Mouse (Mus musculus) intestine, embryonic 15.5 days (tissue): ENCODE measurements around the gene Hamp2. TPM values are rescaled to one million over a fixed set of nuclear protein-coding genes. Genes with fewer than 3 reads are reported as not detected.

ENCODE experiments used
- ATAC-seq: fragments of 200-750 bp; cut with Nextera tagmentation; 2 replicates; pipeline ENCODE4 v1.8.0; 2017; ENCODE audit warnings: moderate TSS enrichment, moderate library complexity
- H3K27ac ChIP-seq: fragments of 300-500 bp; sonication (generic); 2 replicates; pipeline ENCODE4 v1.5.1; 2015; ENCODE audit warnings: mild to moderate bottlenecking, inconsistent platforms
- H3K27me3 ChIP-seq: fragments of 300-500 bp; sonication (generic); replicated peaks from 2 replicates; pipeline ENCODE4 v1.6.1; 2015; ENCODE audit warnings: inconsistent platforms
- H3K36me3 ChIP-seq: fragments of 300-500 bp; sonication (generic); 2 replicates; pipeline ENCODE4 v1.6.1; 2015; ENCODE audit warnings: inconsistent platforms
- H3K4me1 ChIP-seq: fragments of 300-500 bp; sonication (generic); replicated peaks from 2 replicates; pipeline ENCODE4 v1.6.1; 2015; ENCODE audit warnings: inconsistent platforms
- H3K4me2 ChIP-seq: fragments of 300-500 bp; sonication (generic); replicated peaks from 2 replicates; pipeline ENCODE4 v1.6.1; 2015; ENCODE audit warnings: mild to moderate bottlenecking, inconsistent platforms
- H3K4me3 ChIP-seq: fragments of 300-500 bp; sonication (generic); replicated peaks from 2 replicates; pipeline ENCODE4 v1.5.1; 2015; ENCODE audit warnings: inconsistent platforms
- H3K9ac ChIP-seq: fragments of 300-500 bp; sonication (generic); 2 replicates; pipeline ENCODE4 v1.6.1; 2015; ENCODE audit warnings: inconsistent platforms
- H3K9me3 ChIP-seq: fragments of 300-500 bp; sonication (generic); 2 replicates; pipeline ENCODE4 v1.6.1; 2016; ENCODE audit warnings: inconsistent platforms
- WGBS: fragments of 180-500 bp; shearing (Covaris S2); methylation state at CpG from one replicate; pipeline ENCODE4 v1.1.7; 2015; 5-methylcytosine and 5-hydroxymethylcytosine counted together
- polyA plus RNA-seq: library from polyadenylated mRNA; unstranded; fragments of >200 nt; fragmentation: Nextera tagmentation; extraction: Ambion mirVana; gene quantifications from 2 replicates; pipeline ENCODE4 v1.2.1, GENCODE M21; 2015

Hamp2 gene
- polyA plus RNA-seq, 1 experiment from 2014 or later = not detected

GRCm38 (mm10) chr7:30880176-30880575 is 44.3 kb downstream of the Hamp2 start, which contains the start of gene Cd22:
Gene Cd22 (minus strand): TSS chr7:30880342.
- WGBS = 63% methylated on average over 7 of the region's 7 CpGs
- Histone ChIP-seq H3K9me3 (no peaks in the 10 kb centered on the region), H3K36me3 (no peaks in the 10 kb centered on the region), H3K4me3 (no peak within 1 kb of the TSS), H3K27ac (no peak within 1 kb of the TSS), H3K4me2 (no peak within 1 kb of the TSS), H3K27me3 (no peaks in the 10 kb centered on the region), H3K9ac (0 out of 2 replicates have a peak within 1 kb of the TSS, but pooled peaks have one; percentile 21), H3K4me1 (no peaks in the 10 kb centered on the region; the same call in 1 of the 2 replicates)
- no peak for ATAC-seq

GRCm38 (mm10) chr7:30878950-30879349 is 45.5 kb downstream of the Hamp2 start:
- Histone ChIP-seq H3K36me3 (no peaks in the 10 kb centered on the region), H3K9ac (no peak overlapping the region), H3K27ac (no peak overlapping the region), H3K27me3 (no peaks in the 10 kb centered on the region), H3K4me3 (no peak overlapping the region), H3K4me2 (no peak overlapping the region), H3K4me1 (no peaks in the 10 kb centered on the region; the same call in 1 of the 2 replicates), H3K9me3 (no peaks in the 10 kb centered on the region)
- no peak for ATAC-seq
- WGBS = 84% methylated on average over 6 of the region's 6 CpGs

GRCm38 (mm10) chr7:30873083-30873482 is 51.4 kb downstream of the Hamp2 start:
- Histone ChIP-seq H3K4me3 (no peak overlapping the region), H3K27ac (no peak overlapping the region), H3K4me2 (peak overlapping the region; percentile 47), H3K4me1 (no peaks in the 10 kb centered on the region), H3K9me3 (no peaks in the 10 kb centered on the region), H3K36me3 (no peaks in the 10 kb centered on the region), H3K27me3 (no peaks in the 10 kb centered on the region), H3K9ac (no peak overlapping the region)
- WGBS = 19% methylated on average over 15 of the region's 15 CpGs
- ATAC-seq = peak; percentile 56

Other genes starting within 250 kb of the Hamp2 start
- gene 2200002J24Rik, start 225.8 kb downstream of the Hamp2 start, polyA plus RNA-seq = 3.2 and 4.7 TPM in 2 replicates
- 1.3 and 2.0 TPM in 2 replicates for gene Atp4a, start 212.5 kb downstream of the Hamp2 start, polyA plus RNA-seq
- gene Tmem147, start 195.1 kb downstream of the Hamp2 start, polyA plus RNA-seq = 220 and 257 TPM in 2 replicates
- 0.10 and 0.33 TPM in 2 replicates for gene Gapdhs, start 181.0 kb downstream of the Hamp2 start, polyA plus RNA-seq
- 1.4 TPM in 2 replicates for gene Sbsn, start 173.2 kb downstream of the Hamp2 start, polyA plus RNA-seq
- 4.6 and 5.3 TPM in 2 replicates for gene Dmkn, start 160.9 kb downstream of the Hamp2 start, polyA plus RNA-seq
- 1.9 and 2.8 TPM in 2 replicates for gene Krtdap, start 136.8 kb downstream of the Hamp2 start, polyA plus RNA-seq
- 10.9 and 15.5 TPM in 2 replicates for gene Ffar2, start 100.9 kb downstream of the Hamp2 start, polyA plus RNA-seq
- gene Ffar3, start 68.5 kb downstream of the Hamp2 start, polyA plus RNA-seq = 0.54 and 0.83 TPM in 2 replicates
- 0.25 and 0.27 TPM in 2 replicates for gene Ffar1, start 63.1 kb downstream of the Hamp2 start, polyA plus RNA-seq
- gene Cd22, start 44.3 kb downstream of the Hamp2 start, polyA plus RNA-seq = 0.38 and 0.59 TPM in 2 replicates
- gene Mag, start 9.8 kb downstream of the Hamp2 start, polyA plus RNA-seq = 0.24 and 0.40 TPM in 2 replicates
- gene Hamp, start 19.4 kb upstream of the Hamp2 start, polyA plus RNA-seq = 0.41 TPM in 1 of 2 replicates, not detected in the other
- gene Usf2, start 32.1 kb upstream of the Hamp2 start, polyA plus RNA-seq = 17.5 and 18.1 TPM in 2 replicates
- 146 and 163 TPM in 2 replicates for gene Lsr, start 48.8 kb upstream of the Hamp2 start, polyA plus RNA-seq
- gene Fam187b, start 49.1 kb upstream of the Hamp2 start, polyA plus RNA-seq = 10.1 and 11.4 TPM in 2 replicates
- 21.7 and 29.8 TPM in 2 replicates for gene Fxyd5, start 117.8 kb upstream of the Hamp2 start, polyA plus RNA-seq
- gene Fxyd7, start 126.8 kb upstream of the Hamp2 start, polyA plus RNA-seq = 20.3 and 20.7 TPM in 2 replicates
- gene Fxyd1, start 132.5 kb upstream of the Hamp2 start, polyA plus RNA-seq = 64.5 and 80.1 TPM in 2 replicates
- 1.5 TPM in 2 replicates for gene Lgi4, start 134.7 kb upstream of the Hamp2 start, polyA plus RNA-seq
- gene Fxyd3, start 152.0 kb upstream of the Hamp2 start, polyA plus RNA-seq = 70.8 and 77.4 TPM in 2 replicates
- gene Hpn, start 190.6 kb upstream of the Hamp2 start, polyA plus RNA-seq = 37.9 and 47.0 TPM in 2 replicates
- gene Scn1b, start 202.3 kb upstream of the Hamp2 start, polyA plus RNA-seq = 1.6 and 1.8 TPM in 2 replicates
- 41.6 and 44.2 TPM in 2 replicates for gene Gramd1a, start 231.2 kb upstream of the Hamp2 start, polyA plus RNA-seq